16 mouse cellular contexts compared by ENCODE assay signal in genomic region chr2:112374610-112375009, GRCm38 (mm10). TPM values are rescaled to one million over a fixed set of nuclear protein-coding genes. Genes with fewer than 3 reads are reported as not detected.
DNase-seq lines count a peak whose midpoint lies in the region; ATAC-seq and TF ChIP-seq lines count a peak whose summit lies in the region.
"Had no signal": no experiment of that assay in that cellular context is flagged by ENCODE, and none has a peak within 500 bp of the region (broad histone marks: within the 10 kb centered on the region; RNA-seq: fewer than 3 reads in every experiment).

No protein-coding gene starts in this region.

- peak; percentile 14 for DNase-seq in kidney, postnatal 10 days
- no peak for DNase-seq in kidney, adult 11 months
- DNase-seq in heart, postnatal 25 days (ENCODE audit: low spot score), result peak; percentile 15
- peak; percentile 26 to 55 for DNase-seq in lung, postnatal 4 days
- DNase-seq in left cerebral cortex, adult 2 months (ENCODE audit: extremely low spot score in 1 of 2, low spot score in 2 of 2), result no peak
- DNase-seq in thymus, adult 18-20 months, result no peak
- no peak for DNase-seq in retina, embryonic 14.5 days (ENCODE audit: low spot score)
- DNase-seq: adrenal gland, postnatal 25 days; cerebellum, adult 9-11 months; embryo, embryonic 11 days had no signal

- no peak for TF ChIP-seq CTCF in left cerebral cortex, adult 2 months (IDR thresholded peaks at IDR 0.05)

- intact Hi-C loops in heart, postnatal 25 days (cut with DNase I), result no loop called here
- intact Hi-C loops in left cerebral cortex, adult 2 months (cut with DNase I), result loop anchor here (10.0 kb wide), 1 partner anchor 930 kb away; no protein-coding TSS in a partner anchor

- no peak overlapping the region for H3K4me3 ChIP-seq in left cerebral cortex, adult 2 months
- H3K4me3 ChIP-seq: heart, embryonic 15.5 days; neural tube, embryonic 12.5 days had no signal

- ATAC-seq in common myeloid progenitor, adult 5-6 weeks (replicated peaks; ENCODE audit: low read depth, poor library complexity, severe bottlenecking), result peak; percentile 47
- ATAC-seq: CD4-positive, CD25-positive, alpha-beta regulatory T cell, adult 4 months; forebrain, embryonic 14.5 days; hindbrain, embryonic 16.5 days had no signal

- H3K27ac ChIP-seq in left cerebral cortex, adult 2 months, result no peak overlapping the region
- H3K27ac ChIP-seq: heart, embryonic 15.5 days; neural tube, embryonic 12.5 days had no signal

RNA-seq across cellular contexts. Expression of gene Katnbl1, which starts 4.4 kb away (rescaled TPM):
- total RNA-seq in common myeloid progenitor, adult 5-6 weeks (2017), result 22.4 and 22.9 TPM in 2 replicates
- total RNA-seq in heart, postnatal 25 days (2021), result 1 to 10 TPM; 4.6 to 4.7 TPM
- 10 to 100 TPM; 13.5 to 14.2 TPM for total RNA-seq in left cerebral cortex, adult 2 months (2021)

RNA-seq across cellular contexts. Expression of gene Emc4, which starts 6.8 kb away (rescaled TPM):
- total RNA-seq in common myeloid progenitor, adult 5-6 weeks (2017), result 67.7 and 81.2 TPM in 2 replicates
- 10 to 100 TPM; 60.5 to 61.0 TPM for total RNA-seq in heart, postnatal 25 days (2021)
- total RNA-seq in left cerebral cortex, adult 2 months (2021), result 100 to 1,000 TPM; 142 to 147 TPM

Comparison
In these comparisons a context has a peak if more than half of its experiments do, and no peak if none do; other contexts are left out.
1. DNase-seq: peak in kidney, postnatal 10 days (single experiment), heart, postnatal 25 days (single experiment) and lung, postnatal 4 days (2 of 2); none in kidney, adult 11 months (single experiment), left cerebral cortex, adult 2 months (0 of 2), thymus, adult 18-20 months (0 of 2) and retina, embryonic 14.5 days (single experiment).